Mouse (Mus musculus) heart, embryonic 10.5 days (tissue): ENCODE results near the gene St8sia2. TPM values are rescaled to one million over a fixed set of nuclear protein-coding genes. Genes with fewer than 3 reads are reported as not detected.
"Not testable (repeated sequence)": the region's sequence is repeated elsewhere in the genome, so short reads cannot be mapped to it uniquely, and the experiment has no call there.

ENCODE experiments used
- DNase-seq: peaks from one replicate; pipeline ENCODE4 v3.0.0-alpha.2; 2017; ENCODE audit warnings: low spot score
- H3K27ac ChIP-seq: fragments of 300-500 bp; sonication (generic); 2 replicates; pipeline ENCODE4 v1.5.1; 2016; ENCODE audit warnings: mild to moderate bottlenecking
- H3K27me3 ChIP-seq: fragments of 300-500 bp; sonication (generic); 2 replicates; pipeline ENCODE4 v1.6.1; 2016; ENCODE audit warnings: mild to moderate bottlenecking; ENCODE audit not compliant: poor library complexity, insufficient read depth, severe bottlenecking
- H3K36me3 ChIP-seq: fragments of 300-500 bp; sonication (generic); 2 replicates; pipeline ENCODE4 v1.6.1; 2016; ENCODE audit warnings: mild to moderate bottlenecking, moderate library complexity
- H3K4me1 ChIP-seq: fragments of 300-500 bp; sonication (generic); 2 replicates; pipeline ENCODE4 v1.6.1; 2016; ENCODE audit warnings: mild to moderate bottlenecking
- H3K4me3 ChIP-seq: fragments of 300-500 bp; sonication (generic); 2 replicates; pipeline ENCODE4 v1.5.1; 2016; ENCODE audit warnings: mild to moderate bottlenecking, moderate library complexity
- H3K9me3 ChIP-seq: fragments of 300-500 bp; sonication (generic); 2 replicates; pipeline ENCODE4 v1.6.1; 2016; ENCODE audit warnings: mild to moderate bottlenecking, moderate library complexity
- WGBS: fragments of 180-500 bp; shearing (Covaris S2); methylation state at CpG from one replicate; pipeline ENCODE4 v1.1.7; 2016; 5-methylcytosine and 5-hydroxymethylcytosine counted together
- polyA plus RNA-seq: library from polyadenylated mRNA; unstranded; fragments of >200 nt; fragmentation: Nextera tagmentation; extraction: Ambion mirVana; gene quantifications from 2 replicates; pipeline ENCODE4 v1.2.1, GENCODE M21; 2016

St8sia2 gene
- polyA plus RNA-seq, 1 experiment from 2014 or later = 5.5 TPM

DNA sequence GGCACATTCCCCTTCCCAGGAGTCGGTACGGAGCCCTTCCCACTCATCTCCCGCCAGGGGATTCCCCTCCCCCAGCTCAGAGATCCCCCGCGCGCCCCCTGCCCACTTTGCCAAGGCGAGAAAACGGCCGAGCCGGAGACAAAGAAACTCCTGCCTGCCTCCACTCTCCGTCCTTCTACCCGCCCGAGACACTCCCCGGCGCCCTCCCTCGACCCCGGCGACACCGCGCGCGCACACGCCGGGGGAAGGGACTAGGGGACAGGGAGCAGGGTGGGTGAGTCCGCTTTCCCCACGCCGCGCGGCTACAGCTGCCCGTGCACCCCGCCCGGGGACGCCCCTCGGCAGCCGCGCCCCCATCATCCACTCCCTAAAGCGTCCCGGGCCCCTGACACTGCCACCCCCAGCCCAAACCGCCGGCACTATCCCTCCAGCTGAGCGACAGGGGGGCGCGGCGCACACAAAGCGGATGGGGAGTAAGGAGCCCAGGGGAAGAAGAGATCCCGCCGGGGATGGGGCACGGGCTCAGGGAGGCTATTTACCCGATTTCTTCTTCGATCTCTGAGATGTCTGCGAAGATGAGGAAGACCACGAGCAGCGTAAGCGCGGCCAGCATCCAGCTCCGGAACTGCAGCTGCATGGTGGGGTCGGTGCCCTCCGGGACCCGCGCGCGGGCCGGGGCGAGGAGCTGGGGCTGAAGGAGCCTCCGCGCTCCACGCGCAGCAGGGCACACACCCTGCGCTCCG, 461 bp downstream of the St8sia2 start:
- H3K27ac ChIP-seq = peak overlapping the region; percentile 85
- under 1% methylated on average over 70 of the region's 70 CpGs for WGBS

DNA sequence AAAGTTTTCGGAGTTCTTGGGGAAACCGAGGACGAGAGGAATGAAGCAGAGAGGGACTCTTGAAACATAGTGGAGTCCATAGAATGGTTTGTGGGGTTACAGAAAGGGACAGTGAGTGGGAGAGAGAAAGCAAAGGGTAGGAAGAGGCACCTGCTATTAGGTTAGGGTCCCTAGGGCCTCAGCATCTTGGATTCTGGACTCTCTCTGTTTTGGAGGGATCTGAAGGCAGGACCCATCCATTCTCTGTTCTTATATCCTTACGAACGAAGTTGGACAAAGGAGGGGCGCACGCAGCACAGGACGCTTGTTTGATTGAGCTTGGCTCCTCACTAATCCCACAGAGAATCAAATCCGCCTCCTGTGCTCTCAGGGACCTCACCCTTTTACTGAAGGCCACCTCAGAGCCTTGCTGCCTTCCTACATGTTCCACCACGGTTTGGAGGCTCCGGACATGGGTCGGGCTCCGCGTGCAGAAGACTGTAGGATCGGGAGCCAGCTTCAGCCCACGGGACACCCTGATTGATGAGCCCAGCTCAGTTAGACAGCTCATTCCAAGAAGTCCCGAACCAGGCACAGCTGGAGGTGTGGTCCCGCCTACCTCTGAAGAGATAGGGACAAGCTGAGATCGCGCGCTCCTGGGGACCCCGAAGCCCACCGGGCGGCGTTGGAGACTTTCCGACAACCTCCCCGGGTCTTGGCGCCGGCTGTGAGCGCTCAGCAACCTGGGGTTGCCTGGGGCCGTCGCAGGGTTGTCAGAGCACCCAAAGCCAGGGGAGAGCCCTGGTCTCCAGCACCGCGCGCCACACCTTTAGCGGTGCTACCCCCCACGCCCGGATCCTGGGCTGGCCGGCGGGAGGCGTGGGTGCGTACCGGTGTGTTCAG, 1.3 kb downstream of the St8sia2 start:
- H3K27me3 ChIP-seq = peaks cover 72% of the 10 kb centered on the region
- 4% methylated on average over 43 of the region's 43 CpGs for WGBS
- DNase-seq = no peak
- H3K4me3 ChIP-seq = peak overlapping the region; percentile 78
- no peaks in the 10 kb centered on the region for H3K9me3 ChIP-seq
- H3K27ac ChIP-seq = peak overlapping the region; percentile 85
- peaks cover 15% of the 10 kb centered on the region for H3K4me1 ChIP-seq
- H3K36me3 ChIP-seq = no peaks in the 10 kb centered on the region

More for the DNA sequence above, 461 bp downstream of the St8sia2 start:
- peak; percentile 76 for DNase-seq
- H3K4me3 ChIP-seq = peak overlapping the region; percentile 78
- H3K36me3 ChIP-seq = no peaks in the 10 kb centered on the region
- H3K4me1 ChIP-seq = peaks cover 14% of the 10 kb centered on the region
- H3K27me3 ChIP-seq = peaks cover 72% of the 10 kb centered on the region
- H3K9me3 ChIP-seq = no peaks in the 10 kb centered on the region

DNA sequence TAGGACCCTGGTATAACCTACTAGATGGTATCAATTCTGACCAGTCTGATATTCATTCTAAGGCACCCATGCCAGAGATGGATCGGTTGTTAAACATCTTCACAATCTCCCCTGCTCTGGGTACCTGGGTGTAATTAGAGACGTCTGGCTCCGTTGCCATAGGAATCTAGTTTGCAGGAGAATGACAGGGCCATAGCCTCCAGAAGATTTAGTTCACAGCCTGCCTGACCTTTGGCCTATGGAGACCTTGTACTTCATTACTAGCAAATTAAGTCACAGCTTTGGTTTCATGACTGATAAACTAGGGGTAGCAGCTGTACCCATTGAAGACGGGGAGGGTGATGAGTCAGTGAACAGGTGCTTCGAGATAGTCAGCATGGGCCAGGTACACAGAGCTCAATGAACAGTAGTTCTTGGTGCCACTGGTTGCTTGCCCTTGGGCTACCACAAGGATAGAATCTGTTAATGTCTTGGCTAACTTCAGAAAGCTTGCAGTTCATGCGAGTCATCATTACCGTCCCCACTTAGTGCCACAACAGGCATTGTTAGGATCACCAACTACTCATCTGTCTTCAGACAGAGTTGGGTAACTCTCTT, 4.4 kb downstream of the St8sia2 start:
- Histone ChIP-seq H3K4me3 (no peak overlapping the region), H3K27ac (no peak overlapping the region), H3K27me3 (peaks cover 74% of the 10 kb centered on the region), H3K36me3 (no peaks in the 10 kb centered on the region), H3K9me3 (no peaks in the 10 kb centered on the region), H3K4me1 (peaks cover 23% of the 10 kb centered on the region)
- 61% methylated on average over 7 of the region's 7 CpGs for WGBS
- no peak for DNase-seq

DNA sequence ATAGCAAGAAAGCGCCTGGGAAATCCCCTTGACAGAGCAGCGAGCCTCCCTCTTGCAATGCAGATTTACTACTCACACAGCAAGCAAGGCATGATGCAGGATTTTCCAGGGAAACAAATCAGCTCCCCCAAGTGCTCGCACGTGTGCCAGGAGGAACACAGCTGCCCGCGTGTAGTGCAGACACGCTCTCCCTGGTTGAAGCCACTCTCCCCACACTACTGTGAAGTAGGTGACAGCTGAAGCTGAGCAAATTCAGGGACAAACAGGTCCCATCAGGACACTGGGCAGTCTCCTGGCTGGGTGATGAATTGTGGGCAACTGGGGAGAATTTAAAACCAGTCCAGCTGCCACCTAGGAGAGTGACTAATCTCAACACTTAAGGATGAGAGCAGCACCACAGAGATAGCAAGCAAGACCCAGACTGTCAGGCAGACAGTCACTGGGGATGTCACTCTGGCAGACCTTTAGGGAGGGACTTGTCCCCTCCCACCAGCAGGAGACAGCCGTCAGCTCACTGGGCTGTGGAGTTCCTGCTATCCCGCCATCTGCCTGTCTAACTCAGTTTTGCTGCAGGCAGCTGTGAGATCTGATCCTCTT, 6.6 kb downstream of the St8sia2 start:
- 6% methylated on average over 9 of the region's 9 CpGs for WGBS
- H3K4me1 ChIP-seq = peaks cover 11% of the 10 kb centered on the region
- no peak overlapping the region for H3K27ac ChIP-seq
- H3K9me3 ChIP-seq = no peaks in the 10 kb centered on the region
- peaks cover 63% of the 10 kb centered on the region for H3K27me3 ChIP-seq
- H3K36me3 ChIP-seq = no peaks in the 10 kb centered on the region
- no peak for DNase-seq
- no peak overlapping the region for H3K4me3 ChIP-seq

- H3K36me3 ChIP-seq = no peaks in the 10 kb centered on the region
- WGBS = 13% methylated on average over 1 of the region's 1 CpGs
- peaks cover 9% of the 10 kb centered on the region for H3K4me1 ChIP-seq
- peaks cover 58% of the 10 kb centered on the region for H3K27me3 ChIP-seq
- no peak overlapping the region for H3K4me3 ChIP-seq
- DNase-seq = no peak
- H3K27ac ChIP-seq = no peak overlapping the region
- no peaks in the 10 kb centered on the region for H3K9me3 ChIP-seq
Observed at GRCm38 (mm10) chr7:74006364-74006763, 7.1 kb downstream of the St8sia2 start.

DNA sequence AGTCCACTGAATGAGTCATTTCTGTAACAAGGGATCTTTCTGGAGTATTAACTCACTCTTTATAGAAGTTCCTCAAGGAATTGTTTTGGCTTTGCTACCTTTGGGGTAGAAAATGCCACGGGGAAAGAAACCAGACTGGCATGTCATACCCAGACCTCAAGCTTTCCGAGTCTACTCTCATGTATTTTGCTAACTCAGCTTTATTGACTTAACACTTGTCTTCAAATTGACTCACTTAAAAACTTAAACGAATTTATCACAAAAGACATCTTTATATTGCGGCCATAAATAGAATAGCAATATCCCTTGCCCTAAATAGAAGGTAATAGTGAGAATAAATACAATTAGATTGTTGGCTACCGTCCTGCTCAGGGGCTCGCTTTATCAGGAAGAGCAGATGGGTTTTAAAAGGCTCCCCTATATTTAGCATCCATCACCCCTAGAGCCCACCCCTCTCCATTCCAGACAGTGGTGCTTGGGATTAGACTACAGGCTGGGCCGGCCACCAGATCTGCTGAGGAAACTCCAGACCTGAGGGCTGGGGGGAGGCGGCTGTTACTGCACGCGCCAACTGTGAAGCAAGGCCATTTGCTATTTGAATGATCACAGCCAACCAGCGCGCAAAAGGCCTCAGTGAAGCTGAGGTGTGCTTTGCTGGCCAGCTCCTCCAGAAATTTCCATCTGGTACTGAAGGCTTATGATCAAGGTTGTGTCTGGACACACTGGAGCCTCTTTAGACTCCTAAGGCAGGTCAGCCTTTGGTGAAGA, 12.6 kb downstream of the St8sia2 start:
- 67% methylated on average over 12 of the region's 12 CpGs for WGBS
- H3K36me3 ChIP-seq = no peaks in the 10 kb centered on the region
- H3K4me3 ChIP-seq = no peak overlapping the region
- no peaks in the 10 kb centered on the region for H3K9me3 ChIP-seq
- H3K4me1 ChIP-seq = peaks cover 3% of the 10 kb centered on the region; the same call in 1 of the 2 replicates
- DNase-seq = no peak
- H3K27ac ChIP-seq = no peak overlapping the region
- H3K27me3 ChIP-seq = peaks cover 20% of the 10 kb centered on the region; the same call in 1 of the 2 replicates

- no peak for DNase-seq
- no peaks in the 10 kb centered on the region for H3K27me3 ChIP-seq
- H3K27ac ChIP-seq = no peak overlapping the region
- H3K36me3 ChIP-seq = no peaks in the 10 kb centered on the region
- no peaks in the 10 kb centered on the region for H3K4me1 ChIP-seq
- H3K9me3 ChIP-seq = no peaks in the 10 kb centered on the region
- 84% methylated on average over 2 of the region's 2 CpGs for WGBS
- no peak overlapping the region for H3K4me3 ChIP-seq
Observed at GRCm38 (mm10) chr7:73989366-73989765, 24.1 kb downstream of the St8sia2 start.

DNA sequence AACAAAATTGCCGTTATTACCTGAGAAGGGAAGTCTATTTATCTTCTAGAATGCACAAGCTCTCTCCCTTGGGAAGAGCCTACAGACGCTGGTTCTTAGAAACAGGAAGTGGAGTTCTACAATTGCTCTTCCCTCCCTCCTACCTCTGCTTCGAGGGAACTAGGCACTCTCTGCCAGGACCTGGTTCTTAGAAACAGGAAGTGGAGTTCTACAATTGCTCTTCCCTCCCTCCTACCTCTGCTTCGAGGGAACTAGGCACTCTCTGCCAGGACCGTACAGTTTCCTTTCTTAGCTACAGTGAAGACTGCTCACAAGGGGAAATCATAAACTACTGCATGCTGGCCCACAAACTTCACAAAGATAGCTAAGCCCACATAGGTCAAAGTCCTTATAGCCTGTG, 41.3 kb downstream of the St8sia2 start:
- DNase-seq, H3K9me3 ChIP-seq, H3K36me3 ChIP-seq, H3K4me3 ChIP-seq, H3K4me1 ChIP-seq, H3K27me3 ChIP-seq, H3K27ac ChIP-seq: not testable (repeated sequence)
- 59% methylated on average over 5 of the region's 5 CpGs for WGBS

- H3K27ac ChIP-seq = no peak overlapping the region
- DNase-seq = no peak
- no peaks in the 10 kb centered on the region for H3K9me3 ChIP-seq
- peaks cover 9% of the 10 kb centered on the region; the same call in 1 of the 2 replicates for H3K27me3 ChIP-seq
- peaks cover 8% of the 10 kb centered on the region; the same call in 1 of the 2 replicates for H3K4me1 ChIP-seq
- peaks cover 6% of the 10 kb centered on the region; the same call in 1 of the 2 replicates for H3K36me3 ChIP-seq
- 76% methylated on average over 3 of the region's 3 CpGs for WGBS
- H3K4me3 ChIP-seq = no peak overlapping the region
Observed at GRCm38 (mm10) chr7:73965164-73965563, 48.3 kb downstream of the St8sia2 start.

GRCm38 (mm10) chr7:73962431-73962830, 51.1 kb downstream of the St8sia2 start:
- peaks cover 6% of the 10 kb centered on the region; the same call in 1 of the 2 replicates for H3K36me3 ChIP-seq
- no peak for DNase-seq
- H3K27me3 ChIP-seq = peaks cover 11% of the 10 kb centered on the region; the same call in 1 of the 2 replicates
- H3K9me3 ChIP-seq = no peaks in the 10 kb centered on the region
- peaks cover 16% of the 10 kb centered on the region for H3K4me1 ChIP-seq
- 74% methylated on average over 5 of the region's 5 CpGs for WGBS
- H3K4me3 ChIP-seq = no peak overlapping the region
- H3K27ac ChIP-seq = no peak overlapping the region

DNA sequence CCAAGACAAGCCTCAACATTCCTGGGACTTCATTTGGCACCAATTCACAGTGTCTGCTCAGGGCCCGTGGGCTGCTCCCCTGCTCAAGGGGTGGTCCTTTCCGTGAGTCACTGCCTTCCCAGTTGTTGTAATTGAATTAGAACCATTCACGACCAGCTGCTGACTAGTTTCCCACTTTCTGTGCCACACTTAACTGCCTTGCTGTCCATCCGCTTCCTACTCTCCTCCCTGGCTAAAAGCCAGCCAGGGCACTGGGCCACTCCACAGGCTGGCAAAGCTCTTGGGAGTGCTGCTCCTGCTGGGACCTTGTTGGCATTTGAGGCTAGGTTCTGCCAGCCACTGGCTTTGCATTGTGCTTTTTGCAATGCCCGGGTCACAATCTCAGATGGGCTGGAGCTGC, 59.0 kb downstream of the St8sia2 start:
- H3K36me3 ChIP-seq = no peaks in the 10 kb centered on the region
- WGBS = 61% methylated on average over 5 of the region's 5 CpGs

GRCm38 (mm10) chr7:73953131-73953530, 60.4 kb downstream of the St8sia2 start:
- Histone ChIP-seq H3K4me3 (no peak overlapping the region), H3K9me3 (no peaks in the 10 kb centered on the region), H3K27me3 (peaks cover 10% of the 10 kb centered on the region; the same call in 1 of the 2 replicates), H3K4me1 (peaks cover 6% of the 10 kb centered on the region; the same call in 1 of the 2 replicates), H3K27ac (no peak overlapping the region), H3K36me3 (no peaks in the 10 kb centered on the region)
- 76% methylated on average over 4 of the region's 4 CpGs for WGBS
- no peak for DNase-seq

More for the DNA sequence above, 59.0 kb downstream of the St8sia2 start:
- H3K4me1 ChIP-seq = peaks cover 14% of the 10 kb centered on the region
- peaks cover 10% of the 10 kb centered on the region; the same call in 1 of the 2 replicates for H3K27me3 ChIP-seq
- DNase-seq = no peak
- no peak overlapping the region for H3K27ac ChIP-seq
- no peak overlapping the region for H3K4me3 ChIP-seq
- H3K9me3 ChIP-seq = no peaks in the 10 kb centered on the region
